Mouse (Mus musculus) spleen, adult 2 months (tissue): ENCODE results near the gene Ddx47.

Experiments used
- CTCF ChIP-seq: fragments of 200-500 bp; IDR thresholded peaks from 2 replicates; pipeline ENCODE4 v1.5.1; 2011; ENCODE audit warnings: mild to moderate bottlenecking, inconsistent platforms; ENCODE audit not compliant: insufficient read depth, insufficient read length, insufficient replicate concordance; ENCODE audit errors: extremely low read depth
- POLR2A ChIP-seq: fragments of 200-500 bp; IDR thresholded peaks from 2 replicates; pipeline ENCODE4 v1.6.1; 2011; ENCODE audit warnings: low read depth, low read length, inconsistent platforms

DNA sequence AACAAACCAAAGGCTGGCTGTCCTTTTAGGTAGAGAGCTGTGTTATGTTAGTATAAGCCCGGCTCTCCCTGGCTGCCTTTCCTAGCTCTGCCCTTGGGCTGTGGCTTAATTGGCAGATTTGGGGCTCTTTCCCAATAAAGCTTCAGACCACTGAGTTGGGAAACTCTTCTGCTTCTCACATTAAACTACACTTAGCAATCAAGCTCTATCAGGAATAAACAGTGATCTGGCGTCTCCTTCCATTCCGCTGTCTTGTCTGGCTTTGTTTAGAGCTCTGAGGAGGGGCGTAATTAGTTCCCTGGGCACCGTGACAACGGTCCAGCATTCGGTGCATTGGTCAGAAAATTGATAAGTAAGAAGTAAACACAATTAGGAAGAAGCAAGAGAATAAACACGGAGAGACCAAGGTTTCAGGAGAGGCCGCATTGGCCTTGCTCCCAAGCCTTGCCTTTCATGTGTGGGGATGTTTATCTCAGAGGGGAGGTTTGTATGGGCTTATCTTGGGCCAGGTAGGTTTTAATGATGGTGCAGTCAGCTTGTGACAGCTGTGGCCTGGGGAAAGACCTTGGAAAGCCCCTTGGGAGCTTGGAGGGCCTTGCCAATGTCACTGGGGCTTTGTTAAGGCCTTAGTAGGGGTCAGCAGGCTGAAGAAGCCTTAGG lies 49.4 kb upstream of the Ddx47 start:
- no peak for TF ChIP-seq POLR2A
- no peak for TF ChIP-seq CTCF
